Mouse (Mus musculus) left cerebral cortex, postnatal 36 days (tissue): ENCODE measurements at regions not wholly inside any gene's neighbourhood (a gene's known extent, or its start where the extent isn't known, plus 50 kb on each side); places are given as distances from the start of the nearest gene placed in this dataset.

Experiments
- DNase-seq, 2 experiments: peaks; one replicate each; pipeline ENCODE4 v3.0.0; 2021 to 2022; ENCODE audit warnings: low spot score in 2 of 2, mixed read lengths in 1 of 2
- intact Hi-C: fragments of 180-260 bp; cut with DNase I; formaldehyde crosslinking; loops from one replicate; pipeline ENCODE4 v1.15.1; 2025

- intact Hi-C loops, result no loop called here
- no peak for DNase-seq
Observed at GRCm38 (mm10) chr8:92515385-92515784, 158.0 kb downstream of the Irx5 start.

- DNase-seq, result no peak
- intact Hi-C loops, result no loop called here
Observed at GRCm38 (mm10) chr8:92518031-92518430, 156.1 kb upstream of the Irx6 start.

- intact Hi-C loops, result no loop called here
- no peak for DNase-seq
Observed at GRCm38 (mm10) chr8:92518486-92518885, 155.6 kb upstream of the Irx6 start.

GRCm38 (mm10) chr8:92522519-92522918 lies 151.6 kb upstream of the Irx6 start:
- DNase-seq, result no peak
- intact Hi-C loops, result no loop called here

GRCm38 (mm10) chr8:92529756-92530155 lies 144.3 kb upstream of the Irx6 start:
- DNase-seq, result no peak
- intact Hi-C loops, result no loop called here

GRCm38 (mm10) chr8:92540636-92541035 lies 133.5 kb upstream of the Irx6 start:
- intact Hi-C loops, result no loop called here
- DNase-seq, result no peak

GRCm38 (mm10) chr8:92545347-92546059 lies 128.6 kb upstream of the Irx6 start:
- no peak for DNase-seq
- intact Hi-C loops, result no loop called here

- DNase-seq, result no peak
- intact Hi-C loops, result no loop called here
Observed at GRCm38 (mm10) chr8:92555140-92555539, 118.9 kb upstream of the Irx6 start.

GRCm38 (mm10) chr8:92555631-92556030 lies 118.5 kb upstream of the Irx6 start:
- DNase-seq, result no peak
- intact Hi-C loops, result no loop called here

GRCm38 (mm10) chr8:92562471-92562870 lies 111.6 kb upstream of the Irx6 start:
- no peak for DNase-seq
- intact Hi-C loops, result no loop called here

- DNase-seq, result no peak
- intact Hi-C loops, result no loop called here
Observed at GRCm38 (mm10) chr8:92562962-92563361, 111.1 kb upstream of the Irx6 start.

- no peak for DNase-seq
- intact Hi-C loops, result no loop called here
Observed at GRCm38 (mm10) chr8:92569650-92570049, 104.4 kb upstream of the Irx6 start.

GRCm38 (mm10) chr8:92579446-92579845 lies 94.6 kb upstream of the Irx6 start:
- intact Hi-C loops, result no loop called here
- DNase-seq, result no peak

GRCm38 (mm10) chr8:92581051-92581450 lies 93.0 kb upstream of the Irx6 start:
- no peak for DNase-seq
- intact Hi-C loops, result no loop called here

GRCm38 (mm10) chr8:92600766-92601165 lies 73.3 kb upstream of the Irx6 start:
- no peak for DNase-seq
- intact Hi-C loops, result no loop called here

GRCm38 (mm10) chr8:92602973-92603372 lies 71.1 kb upstream of the Irx6 start:
- intact Hi-C loops, result no loop called here

GRCm38 (mm10) chr8:92605631-92606030 lies 68.5 kb upstream of the Irx6 start:
- intact Hi-C loops, result no loop called here
- DNase-seq, result no peak

More at GRCm38 (mm10) chr8:92602973-92603372, 71.1 kb upstream of the Irx6 start:
- DNase-seq, result no peak

- DNase-seq, result no peak
- intact Hi-C loops, result no loop called here
Observed at GRCm38 (mm10) chr8:92607604-92608003, 66.5 kb upstream of the Irx6 start.

GRCm38 (mm10) chr8:92609908-92610307 lies 64.2 kb upstream of the Irx6 start:
- intact Hi-C loops, result no loop called here
- DNase-seq, result no peak

- intact Hi-C loops, result no loop called here
- no peak for DNase-seq
Observed at GRCm38 (mm10) chr8:92610487-92611059, 63.5 kb upstream of the Irx6 start.

GRCm38 (mm10) chr8:92613486-92613885 lies 60.6 kb upstream of the Irx6 start:
- DNase-seq, result no peak
- intact Hi-C loops, result no loop called here
